Mouse (Mus musculus) kidney, adult 9 months (tissue): Measurements from ENCODE around the gene Imp4.
"Not testable (repeated sequence)": the region's sequence is repeated elsewhere in the genome, so short reads cannot be mapped to it uniquely, and the experiment has no call there.

Experiments used
- DNase-seq: peaks from one replicate; pipeline ENCODE4 v3.0.0; 2022

The Imp4 gene

DNA sequence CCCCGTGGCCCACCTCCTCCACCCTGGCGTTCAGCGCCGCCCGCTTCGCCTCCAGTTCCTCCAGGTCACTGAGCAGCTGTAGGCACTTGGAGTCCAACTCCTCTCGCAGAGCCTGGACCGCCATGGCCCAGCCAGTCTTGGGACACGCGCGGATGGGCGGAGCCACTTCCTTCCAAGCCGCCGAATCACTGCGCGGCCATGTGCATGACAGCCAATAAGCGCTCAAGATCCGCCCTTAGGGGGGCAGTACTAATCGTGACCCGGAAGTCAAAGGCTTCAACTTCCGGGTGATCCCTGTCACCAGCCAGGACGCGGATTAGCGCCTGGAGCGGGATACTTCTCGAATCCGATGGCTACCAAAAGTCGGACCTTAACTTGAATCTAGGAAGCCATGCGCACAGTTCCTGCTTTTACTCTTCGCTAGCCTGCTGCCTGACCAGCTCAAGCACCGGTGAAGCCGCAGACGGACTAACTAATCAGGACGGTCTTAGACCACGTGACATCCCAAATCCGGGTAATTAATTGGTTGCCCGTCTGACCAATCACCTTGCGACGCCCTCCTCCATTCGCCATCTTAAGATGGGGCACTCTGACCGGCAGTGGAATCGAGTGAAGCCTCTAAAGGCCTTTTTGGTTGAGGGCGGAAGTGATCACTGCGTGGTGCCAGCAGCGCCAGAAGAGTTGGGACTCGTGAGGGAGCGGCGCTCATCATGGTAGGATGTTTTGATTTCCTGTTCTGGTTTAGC is at the start of gene Imp4, which contains the start of gene Ccdc115:
Gene Imp4 (plus strand): TSS at position 637 of the 746 bp plus-strand sequence.
Gene Ccdc115 (minus strand): TSS at position 458 of the 746 bp plus-strand sequence.
- DNase-seq: peak; percentile 98

GRCm38 (mm10) chr1:34396321-34396720 is 43.3 kb upstream of the Imp4 start:
- DNase-seq: no peak

GRCm38 (mm10) chr1:34399182-34399953 is 40.3 kb upstream of the Imp4 start:
- DNase-seq: no peak

DNA sequence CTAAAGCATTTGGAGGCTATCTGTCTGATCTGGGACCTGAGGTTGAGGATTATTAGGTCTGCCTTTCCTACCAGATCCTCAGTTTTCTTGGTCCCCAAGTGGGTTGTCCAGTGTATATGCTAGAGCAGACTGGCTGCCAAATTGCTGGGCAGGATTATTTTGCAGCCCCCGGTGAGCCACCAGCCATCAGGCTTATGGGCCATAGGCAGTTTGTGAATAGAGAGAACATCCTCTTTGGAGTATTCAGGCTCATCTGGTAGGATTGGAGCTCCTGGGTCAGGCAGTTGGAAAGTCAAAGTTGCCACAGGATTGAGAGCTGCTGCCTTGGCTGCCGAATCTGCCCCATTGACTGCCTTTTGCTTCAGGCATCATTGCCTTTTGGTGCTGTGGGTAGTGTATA is 11.2 kb upstream of the Imp4 start:
- no peak for DNase-seq

GRCm38 (mm10) chr1:34429281-34429680 is 10.4 kb upstream of the Imp4 start:
- no peak for DNase-seq

- DNase-seq: no peak
These were observed 8.7 kb upstream of the Imp4 start for GRCm38 (mm10) chr1:34430981-34431380.

- DNase-seq: no peak
These were observed 8.2 kb upstream of the Imp4 start for GRCm38 (mm10) chr1:34431431-34431830.

- DNase-seq: no peak
These were observed 7.3 kb upstream of the Imp4 start for GRCm38 (mm10) chr1:34432411-34432775.

GRCm38 (mm10) chr1:34432776-34433481 is 6.7 kb upstream of the Imp4 start:
- DNase-seq: peak; percentile 24

- peak; percentile 23 for DNase-seq
These were observed 5.6 kb upstream of the Imp4 start for GRCm38 (mm10) chr1:34433891-34434521.

DNA sequence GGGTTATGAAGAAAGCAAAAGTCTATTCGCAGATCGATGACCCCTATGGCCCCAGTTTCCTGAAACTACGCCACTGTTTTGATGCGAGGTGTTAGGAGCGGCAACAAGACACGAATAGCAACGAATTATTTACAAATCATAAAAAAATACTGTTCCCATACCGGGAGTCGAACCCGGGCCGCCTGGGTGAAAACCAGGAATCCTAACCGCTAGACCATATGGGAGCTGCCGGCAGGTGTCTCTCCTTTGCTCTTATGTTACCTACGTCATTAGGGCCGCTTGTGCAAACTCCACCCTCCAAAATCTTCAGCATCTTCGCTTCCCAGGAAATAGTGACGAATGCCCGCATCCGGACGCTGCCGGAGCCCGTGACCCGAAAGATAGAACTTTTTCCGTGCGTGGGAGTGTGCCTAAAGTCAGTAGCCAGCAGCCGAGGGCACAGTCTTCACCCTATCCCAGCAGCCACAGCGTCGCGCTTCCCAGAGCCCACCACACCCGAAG is 4.9 kb upstream of the Imp4 start:
- peak; percentile 92 for DNase-seq

GRCm38 (mm10) chr1:34435371-34436120 is 4.1 kb upstream of the Imp4 start:
- no peak for DNase-seq

DNA sequence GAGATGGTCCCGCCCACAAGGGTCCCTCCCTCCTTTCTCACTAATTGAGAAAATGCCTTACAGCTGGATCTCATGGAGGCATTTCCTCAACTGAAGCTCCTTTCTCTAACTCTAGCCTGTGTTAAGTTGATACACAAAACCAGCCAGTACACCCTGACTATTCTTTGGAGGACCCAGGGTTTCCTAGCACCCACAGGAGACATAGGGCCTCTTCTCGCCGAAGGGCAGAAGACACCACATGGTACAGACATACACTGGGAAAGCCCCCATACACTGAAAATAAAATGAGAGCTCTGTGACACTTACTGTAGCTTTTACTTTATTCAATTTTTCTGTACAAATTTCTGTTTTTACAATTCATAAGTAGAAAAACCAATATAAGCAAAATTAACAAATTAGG is 3.3 kb upstream of the Imp4 start:
- no peak for DNase-seq

DNA sequence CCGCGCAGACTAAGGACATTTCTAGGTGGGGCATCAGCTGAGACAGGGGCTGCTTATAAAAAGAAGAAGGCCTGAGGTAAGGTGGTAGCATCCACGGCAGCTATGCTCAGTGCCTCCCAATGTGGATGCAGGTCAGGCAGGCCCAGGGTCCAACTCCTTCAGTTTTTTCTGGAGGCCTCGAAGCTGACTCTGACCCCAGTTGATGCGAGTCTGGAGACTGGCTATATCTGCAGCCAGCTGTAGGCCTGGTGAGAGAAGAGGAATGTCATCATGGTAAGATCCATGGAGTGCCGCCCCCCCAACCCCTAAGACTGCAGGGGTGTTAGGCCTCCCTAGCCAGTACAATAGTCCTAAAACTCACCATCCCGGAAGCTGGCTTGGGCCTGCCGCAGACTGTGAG is 2.3 kb upstream of the Imp4 start:
- DNase-seq: not testable (repeated sequence)

DNA sequence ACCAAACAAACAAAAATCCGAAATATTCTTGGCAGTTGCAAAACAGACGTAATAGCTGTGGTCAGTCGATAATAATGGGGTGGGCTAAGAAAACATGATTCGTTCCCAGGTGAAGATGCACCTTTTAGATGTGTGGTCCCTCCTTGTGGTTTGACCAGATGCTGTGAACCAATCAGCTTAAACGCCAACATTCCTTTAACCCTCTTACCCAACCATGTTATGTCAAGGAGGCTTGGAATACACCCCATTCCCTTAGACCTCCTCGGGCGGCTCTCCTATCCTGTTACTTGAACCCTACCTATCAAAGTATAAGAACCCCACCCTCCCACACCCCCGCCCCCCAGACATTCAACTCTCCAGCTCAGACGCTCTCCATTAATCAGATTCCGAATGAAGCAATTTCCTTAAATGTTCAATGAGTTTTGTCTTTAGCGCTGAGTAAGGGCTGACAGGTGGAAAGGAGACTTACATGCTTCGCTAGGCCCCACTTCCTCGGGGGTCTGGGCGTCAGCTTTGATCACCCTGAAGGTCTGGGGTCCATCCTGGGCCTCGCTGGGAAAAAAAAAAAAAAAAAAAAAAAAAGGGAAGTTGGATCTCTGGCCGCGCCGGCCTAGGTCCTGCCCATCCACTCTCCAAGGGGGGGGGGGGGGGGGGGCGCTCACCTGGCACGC is 1.1 kb upstream of the Imp4 start:
- no peak for DNase-seq

- no peak for DNase-seq
These were observed 445 bp downstream of the Imp4 start for GRCm38 (mm10) chr1:34439961-34440630.

DNA sequence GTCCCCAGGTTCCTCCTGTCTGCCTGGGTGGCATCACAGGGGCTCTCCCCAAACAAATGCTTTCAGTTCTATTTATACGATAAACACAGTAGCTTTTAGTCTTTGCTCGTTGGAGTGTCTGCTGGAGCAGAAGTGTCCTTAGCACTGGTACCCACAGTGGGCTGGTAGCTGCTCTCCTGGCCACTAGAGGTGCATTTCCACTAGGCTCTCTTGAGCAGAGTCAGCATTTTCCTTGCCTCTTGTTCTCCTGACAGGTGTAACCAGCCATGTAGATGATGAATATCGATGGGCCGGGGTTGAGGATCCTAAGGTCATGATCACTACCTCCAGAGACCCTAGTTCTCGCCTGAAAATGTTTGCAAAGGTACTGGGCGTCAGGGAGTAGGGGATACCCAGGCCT is 3.5 kb downstream of the Imp4 start:
- no peak for DNase-seq

GRCm38 (mm10) chr1:34458431-34458830 is 18.8 kb downstream of the Imp4 start:
- no peak for DNase-seq

DNA sequence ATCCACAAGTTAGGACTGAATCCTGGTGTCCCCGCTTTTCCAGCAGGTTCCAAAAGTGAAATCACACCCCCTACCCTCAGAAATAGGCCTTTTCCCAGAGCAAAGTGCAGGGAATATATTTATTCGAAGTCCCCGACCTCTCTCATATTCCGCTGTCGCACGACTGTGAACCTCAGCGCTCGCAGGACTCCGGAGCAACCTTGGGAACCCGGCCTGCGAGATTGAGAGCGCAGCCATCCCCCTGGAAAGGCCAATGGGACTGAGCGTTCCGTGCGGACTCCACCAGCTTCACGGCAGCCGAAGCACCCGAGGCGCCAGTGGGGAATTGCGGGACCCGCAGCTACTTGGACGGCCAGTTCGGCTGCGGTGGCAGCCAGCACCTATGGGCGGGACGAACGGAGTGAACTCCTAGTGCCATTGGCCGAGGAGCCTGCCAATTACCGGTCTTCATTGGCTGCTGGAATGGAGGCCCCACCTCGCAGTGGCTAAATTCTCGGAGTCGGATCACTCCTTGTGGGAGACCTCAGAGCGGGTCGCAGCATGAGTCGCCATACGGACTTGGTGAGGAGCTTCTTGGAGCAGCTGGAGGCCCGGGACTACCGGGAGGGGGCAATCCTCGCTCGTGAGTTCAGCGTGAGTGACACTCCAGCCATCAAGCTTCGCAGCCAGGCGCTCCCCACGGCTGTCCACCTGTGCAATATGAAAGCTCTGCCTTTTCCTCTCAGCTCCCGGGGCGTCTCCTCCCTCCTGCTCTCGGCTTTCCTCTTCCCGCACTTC is 19.8 kb downstream of the Imp4 start, which contains the start of gene Ptpn18:
Gene Ptpn18 (plus strand): TSS at position 479 of the 777 bp plus-strand sequence.
- peak; percentile 96 for DNase-seq

- no peak for DNase-seq
These were observed 20.4 kb downstream of the Imp4 start for GRCm38 (mm10) chr1:34460061-34460441.
